Mouse (Mus musculus): Measurements from ENCODE around the gene Rad23a. TPM values are rescaled to one million over a fixed set of nuclear protein-coding genes. Genes with fewer than 3 reads are reported as not detected.

Gene Rad23a
- polyA plus RNA-seq, 1 experiment = not detected

GRCm38 (mm10) chr8:84787523-84788302 is 52.8 kb downstream of the Rad23a start:
- peaks cover 50% of the 10 kb centered on the region for H3K4me1 ChIP-seq (ENCODE audit: control insufficient read depth, insufficient read depth, low read length)
- TF ChIP-seq POLR2A (IDR thresholded peaks at IDR 0.05; ENCODE audit: insufficient read depth, low read depth, low read length) = no peak
- TF ChIP-seq CTCF (IDR thresholded peaks at IDR 0.05; ENCODE audit: insufficient read depth, low read depth, low read length) = no peak
- 79% methylated on average over 14 of the region's 14 CpGs for whole genome bisulfite sequencing
- 0 out of 2 replicates have a peak overlapping the region, but pooled peaks have one; percentile 16 for H3K27ac ChIP-seq (ENCODE audit: insufficient read depth, low read depth, low read length)
- no peak overlapping the region for H3K4me3 ChIP-seq (ENCODE audit: insufficient read depth, low read depth, low read length)

- Histone ChIP-seq H3K4me1 (ENCODE audit: control insufficient read depth, insufficient read depth, low read length) (peaks cover 54% of the 10 kb centered on the region), H3K27ac (ENCODE audit: insufficient read depth, low read depth, low read length) (0 out of 2 replicates have a peak overlapping the region, but pooled peaks have one; percentile 3), H3K4me3 (ENCODE audit: insufficient read depth, low read depth, low read length) (no peak overlapping the region)
- TF ChIP-seq CTCF (IDR thresholded peaks at IDR 0.05; ENCODE audit: insufficient read depth, low read depth, low read length) (no peak), POLR2A (IDR thresholded peaks at IDR 0.05; ENCODE audit: insufficient read depth, low read depth, low read length) (no peak)
- WGBS = 76% methylated on average over 11 of the region's 11 CpGs
Observed at GRCm38 (mm10) chr8:84786801-84787467, 53.5 kb downstream of the Rad23a start.

DNA sequence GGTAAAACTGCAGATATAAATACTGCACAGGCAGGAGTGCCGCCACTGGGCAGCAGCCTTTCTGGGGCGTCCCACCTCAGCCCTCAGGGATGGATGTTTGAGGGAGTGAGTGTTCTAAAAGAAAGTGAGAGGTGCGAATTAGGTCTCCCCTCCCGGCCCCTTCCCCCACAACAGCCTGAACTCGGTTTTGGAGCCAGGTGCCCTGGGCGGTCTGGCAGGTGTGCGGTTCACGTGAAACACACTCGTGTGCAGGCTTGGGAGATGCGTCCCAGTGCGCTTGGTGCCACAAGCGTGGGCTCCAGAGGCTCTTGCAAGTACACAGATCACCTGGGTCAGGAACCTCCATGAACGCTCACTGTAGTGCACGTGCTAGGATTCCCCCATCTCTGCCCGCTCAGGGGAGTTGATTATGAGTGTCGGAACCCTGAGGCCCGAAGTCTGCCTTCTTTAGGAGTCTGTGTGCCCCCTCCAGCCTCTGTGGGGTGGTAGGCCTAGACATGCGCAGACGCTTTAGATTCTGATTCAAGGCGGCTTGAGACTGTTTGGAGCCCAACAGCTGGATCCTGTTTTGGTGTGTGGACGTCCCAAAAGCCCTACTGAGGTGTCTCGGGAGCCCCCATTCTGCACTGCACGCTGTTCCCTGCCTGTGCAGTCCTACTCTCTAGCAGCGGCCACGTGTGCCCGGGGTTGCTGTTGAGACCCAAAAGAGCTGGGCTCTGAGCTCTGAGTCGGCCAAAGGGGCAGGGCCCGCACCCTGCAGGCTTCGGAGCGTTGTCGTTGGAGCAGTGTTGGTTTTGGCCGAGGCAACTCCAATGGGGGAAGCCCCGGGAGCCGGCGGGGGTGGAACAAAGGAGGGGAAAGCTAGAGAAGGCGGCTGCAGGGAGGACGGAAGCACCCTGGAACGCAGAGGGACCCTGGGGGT is 54.4 kb downstream of the Rad23a start:
- WGBS = 57% methylated on average over 38 of the region's 38 CpGs
- Histone ChIP-seq H3K27ac (ENCODE audit: insufficient read depth, low read depth, low read length) (0 out of 2 replicates have a peak overlapping the region, but pooled peaks have one; percentile 42), H3K4me3 (ENCODE audit: insufficient read depth, low read depth, low read length) (no peak overlapping the region), H3K4me1 (ENCODE audit: control insufficient read depth, insufficient read depth, low read length) (peaks cover 59% of the 10 kb centered on the region)
- no peak for TF ChIP-seq CTCF (IDR thresholded peaks at IDR 0.05; ENCODE audit: insufficient read depth, low read depth, low read length)
- TF ChIP-seq POLR2A (IDR thresholded peaks at IDR 0.05; ENCODE audit: insufficient read depth, low read depth, low read length) = no peak

DNA sequence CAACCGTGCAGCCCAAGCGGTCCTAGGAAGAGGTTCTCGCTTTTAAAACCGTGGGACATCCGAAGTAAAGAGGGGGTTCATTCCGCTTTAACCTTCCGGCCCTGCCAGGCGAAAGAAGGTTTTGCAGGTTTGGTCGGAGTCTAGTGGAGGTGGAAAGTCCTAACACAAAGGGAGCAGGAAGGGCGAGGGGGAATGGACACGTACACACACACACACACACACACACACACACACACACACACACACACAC is 55.0 kb downstream of the Rad23a start:
- peaks cover 56% of the 10 kb centered on the region for H3K4me1 ChIP-seq (ENCODE audit: control insufficient read depth, insufficient read depth, low read length)
- TF ChIP-seq CTCF (IDR thresholded peaks at IDR 0.05; ENCODE audit: insufficient read depth, low read depth, low read length) = no peak
- no peak for TF ChIP-seq POLR2A (IDR thresholded peaks at IDR 0.05; ENCODE audit: insufficient read depth, low read depth, low read length)
- no peak overlapping the region for H3K4me3 ChIP-seq (ENCODE audit: insufficient read depth, low read depth, low read length)
- peak overlapping the region; percentile 42 for H3K27ac ChIP-seq (ENCODE audit: insufficient read depth, low read depth, low read length)
- WGBS = 62% methylated on average over 11 of the region's 11 CpGs

DNA sequence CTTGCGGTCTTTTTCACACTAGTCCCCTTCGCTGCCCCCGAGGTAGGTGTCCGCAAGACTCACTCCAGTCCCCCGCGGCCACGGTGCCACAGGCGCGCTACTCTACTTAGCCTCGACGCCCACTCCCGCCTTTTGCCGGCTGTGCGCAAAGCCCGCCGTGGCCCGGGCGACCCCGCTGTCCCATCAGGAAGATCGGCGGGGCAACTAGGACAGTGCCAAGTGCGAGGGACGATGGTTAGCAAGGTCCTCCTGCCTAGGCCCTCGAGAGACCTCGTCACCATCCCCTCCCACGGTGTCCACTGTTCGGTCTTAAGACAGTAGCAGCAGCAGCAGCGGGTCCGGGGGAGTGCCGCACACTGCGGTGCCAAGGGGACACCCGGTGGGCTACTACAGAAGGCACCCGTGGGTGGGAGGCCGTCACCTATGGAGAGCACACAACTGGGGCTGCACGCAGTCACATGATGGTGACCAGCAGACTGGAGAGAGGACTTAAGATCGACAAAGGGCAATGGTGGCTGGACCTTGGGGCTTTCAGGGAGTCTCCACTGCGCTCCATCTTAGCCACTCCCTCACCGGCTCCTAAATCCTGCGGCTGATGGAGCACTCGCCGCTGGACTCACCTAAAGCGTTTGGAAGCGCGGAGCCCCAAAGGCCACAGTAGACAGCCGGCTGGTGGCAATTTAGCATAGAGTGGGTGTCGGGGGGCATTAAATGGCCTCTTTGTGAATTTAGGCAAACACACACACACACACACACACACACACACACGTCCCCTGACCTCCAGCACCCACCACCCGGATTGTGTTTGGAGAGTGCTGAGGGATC is 55.6 kb downstream of the Rad23a start:
- Histone ChIP-seq H3K27ac (ENCODE audit: insufficient read depth, low read depth, low read length) (peak overlapping the region; percentile 42), H3K4me3 (ENCODE audit: insufficient read depth, low read depth, low read length) (peak overlapping the region; percentile 27), H3K4me1 (ENCODE audit: control insufficient read depth, insufficient read depth, low read length) (peaks cover 55% of the 10 kb centered on the region)
- 25% methylated on average over 48 of the region's 48 CpGs for WGBS
- TF ChIP-seq POLR2A (IDR thresholded peaks at IDR 0.05; ENCODE audit: insufficient read depth, low read depth, low read length) = no peak
- no peak for TF ChIP-seq CTCF (IDR thresholded peaks at IDR 0.05; ENCODE audit: insufficient read depth, low read depth, low read length)

Other genes starting within 250 kb of the Rad23a start
- gene Ier2, start 177.8 kb downstream of the Rad23a start, polyA plus RNA-seq (2012; ENCODE audit: insufficient read depth, insufficient read length, low replicate concordance, missing spikeins) = not detected in 2 replicates
- not detected in 2 replicates for gene Trmt1, start 154.4 kb downstream of the Rad23a start, polyA plus RNA-seq (2012; ENCODE audit: insufficient read depth, insufficient read length, low replicate concordance, missing spikeins)
- gene Nacc1, start 152.8 kb downstream of the Rad23a start, polyA plus RNA-seq (2012; ENCODE audit: insufficient read depth, insufficient read length, low replicate concordance, missing spikeins) = not detected in 2 replicates
- gene Lyl1, start 139.2 kb downstream of the Rad23a start, polyA plus RNA-seq (2012; ENCODE audit: insufficient read depth, insufficient read length, low replicate concordance, missing spikeins) = not detected in 2 replicates
- not detected in 2 replicates for gene G430095P16Rik, start 117.7 kb downstream of the Rad23a start, polyA plus RNA-seq (2012; ENCODE audit: insufficient read depth, insufficient read length, low replicate concordance, missing spikeins)
- gene Nfix, start 40.3 kb downstream of the Rad23a start, polyA plus RNA-seq (2012; ENCODE audit: insufficient read depth, insufficient read length, low replicate concordance, missing spikeins) = not detected in 2 replicates
- gene Dand5, start 17.8 kb downstream of the Rad23a start, polyA plus RNA-seq (2012; ENCODE audit: insufficient read depth, insufficient read length, low replicate concordance, missing spikeins) = not detected in 2 replicates
- not detected in 2 replicates for gene Gadd45gip1, start 9.1 kb downstream of the Rad23a start, polyA plus RNA-seq (2012; ENCODE audit: insufficient read depth, insufficient read length, low replicate concordance, missing spikeins)
- gene Calr, start 6.3 kb upstream of the Rad23a start, polyA plus RNA-seq (2012; ENCODE audit: insufficient read depth, insufficient read length, low replicate concordance, missing spikeins) = 225 TPM in 1 of 2 replicates, not detected in the other
- not detected in 2 replicates for gene Farsa, start 16.3 kb upstream of the Rad23a start, polyA plus RNA-seq (2012; ENCODE audit: insufficient read depth, insufficient read length, low replicate concordance, missing spikeins)
- not detected in 2 replicates for gene Syce2, start 31.4 kb upstream of the Rad23a start, polyA plus RNA-seq (2012; ENCODE audit: insufficient read depth, insufficient read length, low replicate concordance, missing spikeins)
- not detected in 2 replicates for gene Gcdh, start 53.3 kb upstream of the Rad23a start, polyA plus RNA-seq (2012; ENCODE audit: insufficient read depth, insufficient read length, low replicate concordance, missing spikeins)
- not detected in 2 replicates for gene Klf1, start 61.3 kb upstream of the Rad23a start, polyA plus RNA-seq (2012; ENCODE audit: insufficient read depth, insufficient read length, low replicate concordance, missing spikeins)
- gene Dnase2a, start 67.9 kb upstream of the Rad23a start, polyA plus RNA-seq (2012; ENCODE audit: insufficient read depth, insufficient read length, low replicate concordance, missing spikeins) = not detected in 2 replicates
- not detected in 2 replicates for gene Mast1, start 96.7 kb upstream of the Rad23a start, polyA plus RNA-seq (2012; ENCODE audit: insufficient read depth, insufficient read length, low replicate concordance, missing spikeins)
- gene Rtbdn, start 106.3 kb upstream of the Rad23a start, polyA plus RNA-seq (2012; ENCODE audit: insufficient read depth, insufficient read length, low replicate concordance, missing spikeins) = not detected in 2 replicates
- not detected in 2 replicates for gene Gm49661, start 128.8 kb upstream of the Rad23a start, polyA plus RNA-seq (2012; ENCODE audit: insufficient read depth, insufficient read length, low replicate concordance, missing spikeins)
- not detected in 2 replicates for gene Prdx2, start 128.9 kb upstream of the Rad23a start, polyA plus RNA-seq (2012; ENCODE audit: insufficient read depth, insufficient read length, low replicate concordance, missing spikeins)
- gene Rnaseh2a, start 129.1 kb upstream of the Rad23a start, polyA plus RNA-seq (2012; ENCODE audit: insufficient read depth, insufficient read length, low replicate concordance, missing spikeins) = not detected in 2 replicates
- not detected in 2 replicates for gene Junb, start 138.1 kb upstream of the Rad23a start, polyA plus RNA-seq (2012; ENCODE audit: insufficient read depth, insufficient read length, low replicate concordance, missing spikeins)
- not detected in 2 replicates for gene Hook2, start 149.9 kb upstream of the Rad23a start, polyA plus RNA-seq (2012; ENCODE audit: insufficient read depth, insufficient read length, low replicate concordance, missing spikeins)
- gene Best2, start 173.9 kb upstream of the Rad23a start, polyA plus RNA-seq (2012; ENCODE audit: insufficient read depth, insufficient read length, low replicate concordance, missing spikeins) = not detected in 2 replicates
- gene Asna1, start 184.6 kb upstream of the Rad23a start, polyA plus RNA-seq (2012; ENCODE audit: insufficient read depth, insufficient read length, low replicate concordance, missing spikeins) = not detected in 2 replicates
- gene Trir, start 186.2 kb upstream of the Rad23a start, polyA plus RNA-seq (2012; ENCODE audit: insufficient read depth, insufficient read length, low replicate concordance, missing spikeins) = not detected in 2 replicates
- gene Tnpo2, start 196.2 kb upstream of the Rad23a start, polyA plus RNA-seq (2012; ENCODE audit: insufficient read depth, insufficient read length, low replicate concordance, missing spikeins) = not detected in 2 replicates
- gene Fbxw9, start 219.4 kb upstream of the Rad23a start, polyA plus RNA-seq (2012; ENCODE audit: insufficient read depth, insufficient read length, low replicate concordance, missing spikeins) = not detected in 2 replicates
- not detected in 2 replicates for gene Gm5741, start 227.3 kb upstream of the Rad23a start, polyA plus RNA-seq (2012; ENCODE audit: insufficient read depth, insufficient read length, low replicate concordance, missing spikeins)
- gene Dhps, start 231.1 kb upstream of the Rad23a start, polyA plus RNA-seq (2012; ENCODE audit: insufficient read depth, insufficient read length, low replicate concordance, missing spikeins) = not detected in 2 replicates
- gene Wdr83os, start 240.1 kb upstream of the Rad23a start, polyA plus RNA-seq (2012; ENCODE audit: insufficient read depth, insufficient read length, low replicate concordance, missing spikeins) = not detected in 2 replicates
- not detected in 2 replicates for gene Wdr83, start 240.6 kb upstream of the Rad23a start, polyA plus RNA-seq (2012; ENCODE audit: insufficient read depth, insufficient read length, low replicate concordance, missing spikeins)
- gene Man2b1, start 242.6 kb upstream of the Rad23a start, polyA plus RNA-seq (2012; ENCODE audit: insufficient read depth, insufficient read length, low replicate concordance, missing spikeins) = 98.2 TPM in 1 of 2 replicates, not detected in the other